Comparison of ENCODE assay signal across 8 mouse cellular contexts in the genomic region with DNA sequence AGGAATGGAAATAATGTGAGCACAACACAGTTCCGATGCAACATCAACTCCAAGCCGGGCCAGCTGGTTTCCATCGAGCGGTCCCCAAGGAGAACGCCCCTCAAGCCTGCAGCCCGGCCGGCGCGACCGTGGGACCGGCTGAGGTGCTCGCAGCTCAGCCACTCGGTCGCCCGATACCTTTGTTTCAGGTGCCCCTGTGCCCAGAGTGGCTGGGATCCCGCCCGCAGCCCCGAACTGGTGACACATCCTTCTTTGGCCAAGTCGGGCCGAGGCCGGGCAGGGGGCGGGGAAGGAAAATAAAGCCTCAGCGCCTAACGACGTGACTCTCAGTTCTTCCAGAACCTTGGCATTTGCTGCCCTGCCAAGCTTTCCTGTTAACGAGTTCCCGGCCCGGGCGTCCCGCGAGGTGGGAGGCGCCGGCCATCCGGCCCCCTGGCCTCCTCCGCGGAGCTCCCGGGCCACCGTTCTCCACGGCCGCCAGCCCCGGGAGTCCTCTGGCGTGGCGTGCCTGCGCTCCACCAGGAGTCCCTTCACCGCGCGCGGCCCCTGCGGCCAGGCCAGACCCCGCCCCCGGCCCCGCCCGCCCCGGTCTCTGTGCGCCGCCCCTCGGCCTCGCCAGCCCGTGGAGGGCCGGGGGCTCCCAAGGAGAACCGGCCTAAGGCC. TPM values are rescaled to one million over a fixed set of nuclear protein-coding genes. Genes with fewer than 3 reads are reported as not detected.
DNase-seq lines count a peak whose midpoint lies in the region; ATAC-seq lines count a peak whose summit lies in the region.

No protein-coding gene starts in this region.

- H3K4me1 ChIP-seq in embryonic facial prominence, embryonic 12.5 days, result peaks cover 13% of the 10 kb centered on the region

- no peaks in the 10 kb centered on the region for H3K36me3 ChIP-seq in embryonic facial prominence, embryonic 12.5 days

- H3K9ac ChIP-seq in embryonic facial prominence, embryonic 12.5 days, result peak overlapping the region; percentile 81

- H3K4me3 ChIP-seq in embryonic facial prominence, embryonic 12.5 days, result peak overlapping the region; percentile 83

- no peaks in the 10 kb centered on the region for H3K9me3 ChIP-seq in embryonic facial prominence, embryonic 12.5 days

- H3K4me2 ChIP-seq in embryonic facial prominence, embryonic 12.5 days (replicated peaks), result peak overlapping the region; percentile 52

- DNase-seq in gastrocnemius, adult 18-20 months (ENCODE audit: low spot score), result peak; percentile 81
- no peak for DNase-seq in gastrocnemius, postnatal 25 days
- peak; percentile 87 to 96 for DNase-seq in adrenal gland, adult (ENCODE audit: inconsistent age in 2 of 2, low spot score in 1 of 2)
- DNase-seq in heart, adult 8-10 months (ENCODE audit: low spot score), result peak; percentile 77
- peak; percentile 79 to 90 for DNase-seq in kidney, postnatal 25 days
- DNase-seq in lung, postnatal 14 days, result peak; percentile 73
- peak; percentile 69 to 71 for DNase-seq in right cerebral cortex, postnatal 10 days (ENCODE audit: low spot score in 2 of 2)

- peak overlapping the region; percentile 98 for H3K27ac ChIP-seq in embryonic facial prominence, embryonic 12.5 days

- peak; percentile 96 for ATAC-seq in embryonic facial prominence, embryonic 12.5 days (ENCODE audit: insufficient number of reproducible peaks, insufficient read depth, low FRiP score, low TSS enrichment)

- H3K27me3 ChIP-seq in embryonic facial prominence, embryonic 12.5 days, result no peaks in the 10 kb centered on the region

- WGBS in embryonic facial prominence, embryonic 12.5 days, result under 1% methylated on average over 58 of the region's 61 CpGs

RNA-seq across cellular contexts. Expression of a gene that starts 0.5 kb away (rescaled TPM):
- total RNA-seq in gastrocnemius, adult 18-20 months (2021), result 100 to 1,000 TPM; 167 to 176 TPM
- 100 to 1,000 TPM; 152 to 193 TPM for total RNA-seq in gastrocnemius, postnatal 25 days (2021)
- polyA plus RNA-seq in embryonic facial prominence, embryonic 12.5 days (2016; fragmentation: Nextera tagmentation; extraction: Ambion mirVana), result 15.8 and 16.3 TPM in 2 replicates
- total RNA-seq in heart, adult 8-10 months (2022), result 100 to 1,000 TPM; 204 to 239 (median 221) TPM
